Mouse (Mus musculus) layer of hippocampus, adult 18-20 months (tissue): Measurements from ENCODE around the gene Clnk. TPM values are rescaled to one million over a fixed set of nuclear protein-coding genes. Genes with fewer than 3 reads are reported as not detected.

Experiments
- DNase-seq, 2 experiments: peaks; one replicate each; pipeline ENCODE4 v3.0.0; 2022; ENCODE audit warnings: low spot score in 2 of 2
- total RNA-seq, 2 experiments: library from RNA; stranded (reverse); gene quantifications; 2 replicates each; pipeline ENCODE4 v1.2.3; 2021

The Clnk gene
- total RNA-seq, 2 experiments from 2014 or later = not detected

GRCm38 (mm10) chr5:38858015-38858721 is 18.4 kb downstream of the Clnk start:
- no peak for DNase-seq

- no peak for DNase-seq
These were observed 19.0 kb downstream of the Clnk start for GRCm38 (mm10) chr5:38857591-38857990.

GRCm38 (mm10) chr5:38850171-38850570 is 26.4 kb downstream of the Clnk start:
- DNase-seq = no peak

- no peak for DNase-seq
These were observed 31.1 kb downstream of the Clnk start for GRCm38 (mm10) chr5:38845529-38845928.

- no peak for DNase-seq
These were observed 32.3 kb downstream of the Clnk start for GRCm38 (mm10) chr5:38844312-38844711.

GRCm38 (mm10) chr5:38839981-38840380 is 36.6 kb downstream of the Clnk start:
- DNase-seq = no peak

GRCm38 (mm10) chr5:38827310-38827709 is 49.3 kb downstream of the Clnk start:
- DNase-seq = no peak

GRCm38 (mm10) chr5:38826586-38826985 is 50.0 kb downstream of the Clnk start:
- DNase-seq = no peak

GRCm38 (mm10) chr5:38824132-38824965 is 52.3 kb downstream of the Clnk start:
- DNase-seq = no peak

- peak in 1 of 2 experiments; percentile 5 for DNase-seq
These were observed 63.1 kb downstream of the Clnk start for GRCm38 (mm10) chr5:38813391-38814109.

GRCm38 (mm10) chr5:38812916-38813315 is 63.7 kb downstream of the Clnk start:
- no peak for DNase-seq

- no peak for DNase-seq
These were observed 64.2 kb downstream of the Clnk start for GRCm38 (mm10) chr5:38812386-38812785.

GRCm38 (mm10) chr5:38798910-38799309 is 77.7 kb downstream of the Clnk start:
- no peak for DNase-seq

GRCm38 (mm10) chr5:38795139-38795538 is 81.5 kb downstream of the Clnk start:
- peak in 1 of 2 experiments; percentile 24 for DNase-seq

GRCm38 (mm10) chr5:38791116-38791515 is 85.5 kb downstream of the Clnk start:
- no peak for DNase-seq

GRCm38 (mm10) chr5:38788820-38789219 is 87.8 kb downstream of the Clnk start:
- no peak for DNase-seq

- peak in 1 of 2 experiments; percentile 27 for DNase-seq
These were observed 88.6 kb downstream of the Clnk start for GRCm38 (mm10) chr5:38787851-38788520.

GRCm38 (mm10) chr5:38786126-38786525 is 90.5 kb downstream of the Clnk start:
- DNase-seq = no peak

- no peak for DNase-seq
These were observed 90.9 kb downstream of the Clnk start for GRCm38 (mm10) chr5:38785686-38786085.

- peak; percentile 31 to 89 for DNase-seq
These were observed 94.8 kb downstream of the Clnk start for GRCm38 (mm10) chr5:38781813-38782212.

GRCm38 (mm10) chr5:38780631-38781030 is 96.0 kb downstream of the Clnk start:
- DNase-seq = no peak
